Mouse (Mus musculus): ENCODE measurements around the gene Lsamp.

- no peak for TF ChIP-seq CHD2 (IDR thresholded peaks at IDR 0.05; ENCODE audit: low read depth, low read length)
- no peak for TF ChIP-seq ZNF384 (IDR thresholded peaks at IDR 0.05; ENCODE audit: low read depth, low read length)
- no peak for TF ChIP-seq MAFK (IDR thresholded peaks at IDR 0.05; ENCODE audit: insufficient read depth, low read depth, low read length)
Measured at GRCm38 (mm10) chr16:40075556-40075955, 91.4 kb downstream of the Lsamp start.
